In genomic region chr11:97665431-97665830, GRCm38 (mm10) we compare ENCODE assay signal across 12 mouse cellular contexts. TPM values are rescaled to one million over a fixed set of nuclear protein-coding genes. Genes with fewer than 3 reads are reported as not detected.
DNase-seq lines count a peak whose midpoint lies in the region; ATAC-seq and TF ChIP-seq lines count a peak whose summit lies in the region.
"Had no signal": no experiment of that assay in that cellular context is flagged by ENCODE, and none has a peak within 500 bp of the region (broad histone marks: within the 10 kb centered on the region; RNA-seq: fewer than 3 reads in every experiment).

No protein-coding gene starts in this region.

- ATAC-seq in heart, embryonic 12.5 days (ENCODE audit: insufficient number of reproducible peaks, low FRiP score) = no peak
- ATAC-seq in embryonic facial prominence, embryonic 12.5 days (ENCODE audit: insufficient number of reproducible peaks, insufficient read depth, low FRiP score, low TSS enrichment) = no peak
- no peak for ATAC-seq in limb, embryonic 12.5 days (ENCODE audit: insufficient number of reproducible peaks, insufficient read depth, low FRiP score, low TSS enrichment, low read depth)
- ATAC-seq: liver, embryonic 12.5 days had no signal

- DNase-seq in heart, adult 18-20 months = no peak
- DNase-seq in CH12.LX (ENCODE audit: extremely low read depth) = no peak
- DNase-seq in retina, embryonic 14.5 days (ENCODE audit: low spot score) = no peak
- DNase-seq in spleen, postnatal 36 days (ENCODE audit: low spot score in 2 of 2) = no peak
- DNase-seq in left cerebral cortex, adult 8-10 months (ENCODE audit: low spot score in 2 of 2) = no peak
- DNase-seq: adrenal gland, postnatal 14 days; heart, postnatal 36 days; kidney, postnatal 14 days had no signal

- no peak for TF ChIP-seq EP300 in CH12.LX (IDR thresholded peaks at IDR 0.05; ENCODE audit: low read length)

- H3K9me3 ChIP-seq in heart, embryonic 12.5 days (replicated peaks) = no peaks in the 10 kb centered on the region
- peaks cover 5% of the 10 kb centered on the region for H3K9me3 ChIP-seq in CH12.LX (replicated peaks; ENCODE audit: low read length)
- H3K9me3 ChIP-seq in embryonic facial prominence, embryonic 12.5 days = no peaks in the 10 kb centered on the region
- no peaks in the 10 kb centered on the region for H3K9me3 ChIP-seq in limb, embryonic 12.5 days
- H3K9me3 ChIP-seq: liver, embryonic 12.5 days had no signal

- in situ Hi-C loops in CH12.LX (cut with MboI; ENCODE audit: low pct_ligation_motif_present, low pct_unique_long_range_greater_than_20kb, low sequenced_read_pairs) = loop anchor here (5.0 kb wide), 1 partner anchor 33 kb away; no protein-coding TSS in a partner anchor

- peaks cover 44% of the 10 kb centered on the region for H3K79me2 ChIP-seq in CH12.LX (replicated peaks; ENCODE audit: control insufficient read depth, extremely low read depth, insufficient read depth, poor library complexity, severe bottlenecking)

- no peak for TF ChIP-seq CTCF in CH12.LX (conservative IDR thresholded peaks at IDR 0.05 in 1 of 2, IDR thresholded peaks at IDR 0.05 in 1 of 2; ENCODE audit: low read depth in 2 of 2, low read length in 2 of 2)

- H3K4me2 ChIP-seq in heart, embryonic 12.5 days = peak overlapping the region; percentile 76; the same call in 1 of the 2 replicates
- H3K4me2 ChIP-seq in CH12.LX (ENCODE audit: insufficient read depth, low read depth, poor library complexity, severe bottlenecking) = peak overlapping the region; percentile 85; the same call in 1 of the 2 replicates
- H3K4me2 ChIP-seq in embryonic facial prominence, embryonic 12.5 days (replicated peaks) = peak overlapping the region; percentile 65; the same call in 1 of the 2 replicates
- H3K4me2 ChIP-seq in limb, embryonic 12.5 days = no peak overlapping the region

- peak overlapping the region; percentile 29; the same call in 1 of the 2 replicates for H3K9ac ChIP-seq in heart, embryonic 12.5 days
- H3K9ac ChIP-seq in CH12.LX (ENCODE audit: insufficient read depth, low read depth) = no peak overlapping the region
- no peak overlapping the region for H3K9ac ChIP-seq in embryonic facial prominence, embryonic 12.5 days
- H3K9ac ChIP-seq in limb, embryonic 12.5 days (replicated peaks) = no peak overlapping the region
- H3K9ac ChIP-seq: liver, embryonic 12.5 days had no signal

- no peak for TF ChIP-seq POLR2A in CH12.LX (IDR thresholded peaks at IDR 0.05; ENCODE audit: low read depth, low read length)

- dilution Hi-C loops in CH12.LX (cut with MboI; ENCODE audit: extremely low pct_ligation_motif_present, extremely low pct_unique_long_range_greater_than_20kb, low sequenced_read_pairs) = no loop called here

- H3K4me1 ChIP-seq in heart, embryonic 12.5 days (replicated peaks) = peaks cover 63% of the 10 kb centered on the region
- H3K4me1 ChIP-seq in CH12.LX (ENCODE audit: control insufficient read depth in 1 of 2, insufficient read depth in 2 of 2) = peaks cover 11 to 36% of the 10 kb centered on the region in 2 experiments
- H3K4me1 ChIP-seq in embryonic facial prominence, embryonic 12.5 days = peaks cover 51% of the 10 kb centered on the region
- peaks cover 49% of the 10 kb centered on the region for H3K4me1 ChIP-seq in limb, embryonic 12.5 days (replicated peaks)

- TF ChIP-seq RAD21 in CH12.LX (IDR thresholded peaks at IDR 0.05; ENCODE audit: low read depth, low read length) = no peak

- H3K27me3 ChIP-seq in heart, embryonic 12.5 days (replicated peaks) = no peaks in the 10 kb centered on the region
- no peaks in the 10 kb centered on the region for H3K27me3 ChIP-seq in CH12.LX (replicated peaks)
- peaks cover 7% of the 10 kb centered on the region for H3K27me3 ChIP-seq in embryonic facial prominence, embryonic 12.5 days
- H3K27me3 ChIP-seq in limb, embryonic 12.5 days = peaks cover 17% of the 10 kb centered on the region

- no peak overlapping the region for H3K27ac ChIP-seq in heart, embryonic 12.5 days (ENCODE audit: poor library complexity, severe bottlenecking)
- peak overlapping the region; percentile 7; the same call in 1 of the 2 replicates for H3K27ac ChIP-seq in CH12.LX (ENCODE audit: insufficient read depth, low read depth)
- no peak overlapping the region for H3K27ac ChIP-seq in embryonic facial prominence, embryonic 12.5 days
- H3K27ac ChIP-seq in limb, embryonic 12.5 days = no peak overlapping the region
- H3K27ac ChIP-seq: liver, embryonic 12.5 days had no signal

- H3K4me3 ChIP-seq in heart, embryonic 12.5 days = no peak overlapping the region
- peak overlapping the region in 1 of 3 experiments; percentile 15 for H3K4me3 ChIP-seq in CH12.LX (replicated peaks in 1 of 3; ENCODE audit: low read depth in 2 of 3, low read length in 2 of 3, poor library complexity in 1 of 3)
- peak overlapping the region; percentile 94; the same call in 1 of the 2 replicates for H3K4me3 ChIP-seq in embryonic facial prominence, embryonic 12.5 days
- H3K4me3 ChIP-seq in limb, embryonic 12.5 days (replicated peaks) = peak overlapping the region; percentile 92; the same call in 1 of the 2 replicates
- H3K4me3 ChIP-seq: liver, embryonic 12.5 days had no signal

- peaks cover 39% of the 10 kb centered on the region for H3K36me3 ChIP-seq in heart, embryonic 12.5 days
- H3K36me3 ChIP-seq in CH12.LX (replicated peaks in 1 of 2; ENCODE audit: control insufficient read depth in 1 of 2, insufficient read depth in 1 of 2, low read length in 1 of 2) = peaks cover 50 to 57% of the 10 kb centered on the region in 2 experiments
- peaks cover 48% of the 10 kb centered on the region for H3K36me3 ChIP-seq in embryonic facial prominence, embryonic 12.5 days
- H3K36me3 ChIP-seq in limb, embryonic 12.5 days = peaks cover 52% of the 10 kb centered on the region

- WGBS in heart, embryonic 12.5 days = 91% methylated on average over 13 of the region's 13 CpGs
- WGBS in embryonic facial prominence, embryonic 12.5 days = 91% methylated on average over 13 of the region's 13 CpGs
- 89% methylated on average over 13 of the region's 13 CpGs for WGBS in limb, embryonic 12.5 days

TF ChIP-seq in CH12.LX, 34 proteins besides CTCF, POLR2A, EP300 and RAD21 (continues in another document):
- TF ChIP-seq USF2 (conservative IDR thresholded peaks at IDR 0.05; ENCODE audit: low read depth, low read length) (no peak), UBTF (IDR thresholded peaks at IDR 0.05; ENCODE audit: low read depth, low read length) (no peak), NRF1 (IDR thresholded peaks at IDR 0.05; ENCODE audit: low read depth, low read length) (no peak), NELFE (IDR thresholded peaks at IDR 0.05; ENCODE audit: low read depth, low read length) (no peak), PAX5 (IDR thresholded peaks at IDR 0.05; ENCODE audit: low read length) (no peak)

RNA-seq across cellular contexts. Expression of gene Mllt6, which starts 2.2 kb away (rescaled TPM):
- polyA plus RNA-seq in heart, embryonic 12.5 days (2016; fragmentation: Nextera tagmentation; extraction: Ambion mirVana) = 1.8 and 2.2 TPM in 2 replicates
- total RNA-seq in heart, adult 18-20 months (2021) = 10 to 100 TPM; 59.5 to 60.0 TPM
- total RNA-seq in CH12.LX (2012; rRNA removed) (50.7 and 55.6 TPM in 2 replicates), CH12.LX (2014; rRNA removed) (24.3 and 25.3 TPM in 2 replicates)
- polyA plus RNA-seq in CH12.LX (2012; ENCODE audit: insufficient read length, low read depth) = 38.3 and 43.0 TPM in 2 replicates
- 3.2 and 3.4 TPM in 2 replicates for polyA plus RNA-seq in embryonic facial prominence, embryonic 12.5 days (2016; fragmentation: Nextera tagmentation; extraction: Ambion mirVana)
- polyA plus RNA-seq in limb, embryonic 12.5 days (2016; fragmentation: Nextera tagmentation; extraction: Ambion mirVana) = 2.8 and 2.9 TPM in 2 replicates
- total RNA-seq in left cerebral cortex, adult 8-10 months (2022) = 100 to 1,000 TPM; 141 to 184 (median 161) TPM

RNA-seq across cellular contexts. Expression of gene Cisd3, which starts 20.2 kb away (rescaled TPM):
- polyA plus RNA-seq in heart, embryonic 12.5 days (2016; fragmentation: Nextera tagmentation; extraction: Ambion mirVana) = 40.5 and 44.8 TPM in 2 replicates
- 100 to 1,000 TPM; 134 to 145 TPM for total RNA-seq in heart, adult 18-20 months (2021)
- total RNA-seq in CH12.LX (2012; rRNA removed) (141 and 157 TPM in 2 replicates), CH12.LX (2014; rRNA removed) (63.8 and 66.1 TPM in 2 replicates)
- 169 and 221 TPM in 2 replicates for polyA plus RNA-seq in CH12.LX (2012; ENCODE audit: insufficient read length, low read depth)
- 11.6 and 13.7 TPM in 2 replicates for polyA plus RNA-seq in embryonic facial prominence, embryonic 12.5 days (2016; fragmentation: Nextera tagmentation; extraction: Ambion mirVana)
- 10.0 and 11.3 TPM in 2 replicates for polyA plus RNA-seq in limb, embryonic 12.5 days (2016; fragmentation: Nextera tagmentation; extraction: Ambion mirVana)
- total RNA-seq in left cerebral cortex, adult 8-10 months (2022) = 10 to 100 TPM; 44.0 to 61.2 (median 54.6) TPM

RNA-seq across cellular contexts. Expression of gene Pcgf2, which starts 34.9 kb away (rescaled TPM):
- 11.0 and 12.3 TPM in 2 replicates for polyA plus RNA-seq in heart, embryonic 12.5 days (2016; fragmentation: Nextera tagmentation; extraction: Ambion mirVana)
- 1 to 10 TPM; 4.8 to 4.9 TPM for total RNA-seq in heart, adult 18-20 months (2021)
- total RNA-seq in CH12.LX (2012; rRNA removed) (5.6 and 7.9 TPM in 2 replicates), CH12.LX (2014; rRNA removed) (0.81 and 0.99 TPM in 2 replicates)
- 16.3 and 19.5 TPM in 2 replicates for polyA plus RNA-seq in CH12.LX (2012; ENCODE audit: insufficient read length, low read depth)
- polyA plus RNA-seq in embryonic facial prominence, embryonic 12.5 days (2016; fragmentation: Nextera tagmentation; extraction: Ambion mirVana) = 20.6 and 21.6 TPM in 2 replicates
- polyA plus RNA-seq in limb, embryonic 12.5 days (2016; fragmentation: Nextera tagmentation; extraction: Ambion mirVana) = 20.2 and 20.3 TPM in 2 replicates
- 10 to 100 TPM; 35.3 to 39.6 (median 37.6) TPM for total RNA-seq in left cerebral cortex, adult 8-10 months (2022)

RNA-seq across cellular contexts. Expression of gene Epop, which starts 35.9 kb away (rescaled TPM):
- 2.0 and 2.5 TPM in 2 replicates for polyA plus RNA-seq in heart, embryonic 12.5 days (2016; fragmentation: Nextera tagmentation; extraction: Ambion mirVana)
- total RNA-seq in heart, adult 18-20 months (2021) = 1 to 10 TPM in 1 of 2 experiments, under 1 TPM in 1; 0.84 to 1.1 TPM
- total RNA-seq in CH12.LX (2012; rRNA removed) (4.2 and 5.0 TPM in 2 replicates), CH12.LX (2014; rRNA removed) (1.7 and 2.1 TPM in 2 replicates)
- 8.3 and 8.4 TPM in 2 replicates for polyA plus RNA-seq in CH12.LX (2012; ENCODE audit: insufficient read length, low read depth)
- 15.3 and 16.4 TPM in 2 replicates for polyA plus RNA-seq in embryonic facial prominence, embryonic 12.5 days (2016; fragmentation: Nextera tagmentation; extraction: Ambion mirVana)
- 16.4 and 16.9 TPM in 2 replicates for polyA plus RNA-seq in limb, embryonic 12.5 days (2016; fragmentation: Nextera tagmentation; extraction: Ambion mirVana)
- total RNA-seq in left cerebral cortex, adult 8-10 months (2022) = 10 to 100 TPM; 65.6 to 80.8 (median 72.9) TPM

RNA-seq across cellular contexts. Expression of gene Psmb3, which starts 37.8 kb away (rescaled TPM):
- polyA plus RNA-seq in heart, embryonic 12.5 days (2016; fragmentation: Nextera tagmentation; extraction: Ambion mirVana) = 342 and 374 TPM in 2 replicates
- total RNA-seq in heart, adult 18-20 months (2021) = 100 to 1,000 TPM; 135 to 150 TPM
- total RNA-seq in CH12.LX (2012; rRNA removed) (863 and 969 TPM in 2 replicates), CH12.LX (2014; rRNA removed) (1,070 and 1,251 TPM in 2 replicates)
- 560 and 594 TPM in 2 replicates for polyA plus RNA-seq in CH12.LX (2012; ENCODE audit: insufficient read length, low read depth)
- polyA plus RNA-seq in embryonic facial prominence, embryonic 12.5 days (2016; fragmentation: Nextera tagmentation; extraction: Ambion mirVana) = 447 and 479 TPM in 2 replicates
- 481 TPM in 2 replicates for polyA plus RNA-seq in limb, embryonic 12.5 days (2016; fragmentation: Nextera tagmentation; extraction: Ambion mirVana)
- total RNA-seq in left cerebral cortex, adult 8-10 months (2022) = 100 to 1,000 TPM; 117 to 140 (median 132) TPM
